Mouse (Mus musculus): Measurements from ENCODE around the gene Extl1.

GRCm38 (mm10) chr4:134345802-134346201, 37.8 kb downstream of the Extl1 start:
- TF ChIP-seq CTCF (IDR thresholded peaks at IDR 0.05; ENCODE audit: extremely low read depth, insufficient read depth, low read length) (no peak), POLR2A (IDR thresholded peaks at IDR 0.05; ENCODE audit: extremely low read depth, insufficient read depth, low read length) (no peak)
